28 mouse cellular contexts compared by ENCODE assay signal in genomic region chrX:163452971-163453532, GRCm38 (mm10).
A peak's percentile ranks its signal among the peaks of the same experiment; 100 is the strongest.
DNase-seq lines count a peak whose midpoint lies in the region; ATAC-seq lines count a peak whose summit lies in the region.
"Had no signal": no experiment of that assay in that cellular context is flagged by ENCODE, and none has a peak within 500 bp of the region (broad histone marks: within the 10 kb centered on the region; RNA-seq: fewer than 3 reads in every experiment).

No protein-coding gene starts in this region.

- H3K9ac ChIP-seq in hindbrain, embryonic 16.5 days (ENCODE audit: low read depth, low read length) = no peak overlapping the region
- no peak overlapping the region for H3K9ac ChIP-seq in forebrain, embryonic 12.5 days
- H3K9ac ChIP-seq: heart, embryonic 13.5 days; intestine, embryonic 15.5 days; limb, embryonic 13.5 days; liver, embryonic 13.5 days; midbrain, embryonic 12.5 days had no signal

- H3K4me1 ChIP-seq in hindbrain, embryonic 16.5 days (ENCODE audit: control insufficient read depth, insufficient read depth, low read depth, low read length) = no peaks in the 10 kb centered on the region
- no peaks in the 10 kb centered on the region for H3K4me1 ChIP-seq in forebrain, embryonic 12.5 days
- H3K4me1 ChIP-seq: heart, embryonic 13.5 days; intestine, embryonic 15.5 days; limb, embryonic 13.5 days; liver, embryonic 13.5 days; megakaryocyte, embryonic 14.5 days; midbrain, embryonic 12.5 days had no signal

- no peaks in the 10 kb centered on the region for H3K9me3 ChIP-seq in hindbrain, embryonic 16.5 days (ENCODE audit: control insufficient read depth, low read length)
- H3K9me3 ChIP-seq in forebrain, embryonic 12.5 days = no peaks in the 10 kb centered on the region
- H3K9me3 ChIP-seq: heart, embryonic 13.5 days; intestine, embryonic 15.5 days; limb, embryonic 13.5 days; liver, embryonic 13.5 days; megakaryocyte, embryonic 14.5 days; midbrain, embryonic 12.5 days had no signal

- 44% methylated on average over 8 of the region's 8 CpGs for WGBS in hindbrain, embryonic 16.5 days
- WGBS in forebrain, embryonic 12.5 days = 76% methylated on average over 8 of the region's 8 CpGs

- peak; percentile 2 for DNase-seq in layer of hippocampus, adult 11-12 months (ENCODE audit: low spot score)
- no peak for DNase-seq in layer of hippocampus, adult 9-10 months (ENCODE audit: low spot score)
- DNase-seq in Muller cell, postnatal 12 days (ENCODE audit: inconsistent ontology term) = peak; percentile 0
- DNase-seq in fibroblast of lung, adult 2 months (ENCODE audit: low read depth) = peak; percentile 5
- DNase-seq in kidney, postnatal 25 days = no peak
- DNase-seq: adrenal gland, postnatal 14 days; cerebellum, adult 18-20 months; cerebellum, postnatal 10 days; gastrocnemius, adult 2 months; heart, postnatal 10 days; kidney, adult 8-10 months; liver, embryonic 13.5 days; lung, adult 18-20 months; lung, postnatal 4 days; thymus, adult 2 months; thymus, postnatal 36 days had no signal

- H3K36me3 ChIP-seq in hindbrain, embryonic 16.5 days (ENCODE audit: control insufficient read depth, insufficient read depth, low read length) = no peaks in the 10 kb centered on the region
- no peaks in the 10 kb centered on the region for H3K36me3 ChIP-seq in forebrain, embryonic 12.5 days (replicated peaks)
- H3K36me3 ChIP-seq: heart, embryonic 13.5 days; intestine, embryonic 15.5 days; limb, embryonic 13.5 days; liver, embryonic 13.5 days; midbrain, embryonic 12.5 days had no signal

- no peak overlapping the region for H3K27ac ChIP-seq in hindbrain, embryonic 16.5 days (ENCODE audit: low read depth, low read length)
- no peak overlapping the region for H3K27ac ChIP-seq in forebrain, embryonic 12.5 days
- H3K27ac ChIP-seq: gastrocnemius, adult 2 months; heart, embryonic 13.5 days; intestine, embryonic 15.5 days; kidney, postnatal 0 days; limb, embryonic 13.5 days; liver, embryonic 13.5 days; midbrain, embryonic 12.5 days had no signal

- no peaks in the 10 kb centered on the region for H3K27me3 ChIP-seq in hindbrain, embryonic 16.5 days (replicated peaks; ENCODE audit: control insufficient read depth, insufficient read depth, low read length)
- peaks cover 11% of the 10 kb centered on the region; the same call in 1 of the 2 replicates for H3K27me3 ChIP-seq in forebrain, embryonic 12.5 days
- H3K27me3 ChIP-seq: intestine, embryonic 15.5 days; liver, embryonic 13.5 days had no signal

- ATAC-seq in hindbrain, embryonic 16.5 days = peak; percentile 89
- no peak for ATAC-seq in erythroblast, adult 5-6 weeks (replicated peaks; ENCODE audit: low FRiP score, poor library complexity, severe bottlenecking)
- no peak for ATAC-seq in forebrain, embryonic 12.5 days (ENCODE audit: low FRiP score)
- ATAC-seq: CD4-positive, CD25-positive, alpha-beta regulatory T cell, adult 4 months; forebrain, embryonic 16.5 days; intestine, embryonic 15.5 days; lung, postnatal 0 days had no signal

- no peak overlapping the region for H3K4me2 ChIP-seq in hindbrain, embryonic 16.5 days (ENCODE audit: low read length)
- no peak overlapping the region for H3K4me2 ChIP-seq in forebrain, embryonic 12.5 days
- H3K4me2 ChIP-seq: heart, embryonic 13.5 days; intestine, embryonic 15.5 days; limb, embryonic 13.5 days; liver, embryonic 13.5 days; midbrain, embryonic 12.5 days had no signal

- no peak overlapping the region for H3K4me3 ChIP-seq in hindbrain, embryonic 16.5 days (ENCODE audit: low read length)
- no peak overlapping the region for H3K4me3 ChIP-seq in forebrain, embryonic 12.5 days (replicated peaks)
- H3K4me3 ChIP-seq: gastrocnemius, adult 2 months; heart, embryonic 13.5 days; intestine, embryonic 15.5 days; limb, embryonic 13.5 days; liver, embryonic 13.5 days; megakaryocyte, embryonic 14.5 days; midbrain, embryonic 12.5 days had no signal

Comparison
In these comparisons a context has a peak if more than half of its experiments do, and no peak if none do; other contexts are left out.
1. DNase-seq: peak in layer of hippocampus, adult 11-12 months (single experiment), Muller cell, postnatal 12 days (single experiment) and fibroblast of lung, adult 2 months (single experiment); none in layer of hippocampus, adult 9-10 months (single experiment) and kidney, postnatal 25 days (0 of 2).